Mouse (Mus musculus) lung, postnatal 36 days (tissue): ENCODE results near the gene Trappc4.
A peak's percentile ranks its signal among the peaks of the same experiment; 100 is the strongest.
"Not testable (repeated sequence)": the region's sequence is repeated elsewhere in the genome, so short reads cannot be mapped to it uniquely, and the experiment has no call there.

Experiments used
- DNase-seq: peaks from one replicate; pipeline ENCODE4 v3.0.0; 2022; ENCODE audit warnings: mixed read lengths

Gene Trappc4

GRCm38 (mm10) chr9:44407752-44408097 lies 325 bp upstream of the Trappc4 start:
- no peak for DNase-seq

- no peak for DNase-seq
Measured at GRCm38 (mm10) chr9:44405011-44405410, 2.4 kb downstream of the Trappc4 start.

GRCm38 (mm10) chr9:44401081-44401480 lies 6.3 kb downstream of the Trappc4 start:
- no peak for DNase-seq

- DNase-seq: no peak
Measured at GRCm38 (mm10) chr9:44399795-44400114, 7.6 kb downstream of the Trappc4 start.

- DNase-seq: no peak
Measured at GRCm38 (mm10) chr9:44399114-44399794, 8.1 kb downstream of the Trappc4 start.

- no peak for DNase-seq
Measured at GRCm38 (mm10) chr9:44398551-44398950, 8.8 kb downstream of the Trappc4 start.

GRCm38 (mm10) chr9:44398087-44398486 lies 9.3 kb downstream of the Trappc4 start:
- no peak for DNase-seq

- DNase-seq: peak; percentile 99
Measured at GRCm38 (mm10) chr9:44396684-44397411, 10.6 kb downstream of the Trappc4 start, which contains the start of gene Slc37a4. TSS of gene Slc37a4 (plus strand) at chr9:44396852.

- peak; percentile 85 for DNase-seq
Measured at GRCm38 (mm10) chr9:44391466-44391865, 15.9 kb downstream of the Trappc4 start.

- DNase-seq: peak; percentile 70
Measured at GRCm38 (mm10) chr9:44389273-44389672, 18.1 kb downstream of the Trappc4 start.

GRCm38 (mm10) chr9:44387221-44387620 lies 20.2 kb downstream of the Trappc4 start:
- DNase-seq: no peak

GRCm38 (mm10) chr9:44384596-44384995 lies 22.8 kb downstream of the Trappc4 start:
- no peak for DNase-seq

GRCm38 (mm10) chr9:44379862-44380261 lies 27.5 kb downstream of the Trappc4 start:
- DNase-seq: no peak

- DNase-seq: peak; percentile 99
Measured at GRCm38 (mm10) chr9:44379054-44379834, 28.2 kb downstream of the Trappc4 start, which contains the start of gene Hyou1. TSS of gene Hyou1 (plus strand) at chr9:44379490.

- no peak for DNase-seq
Measured at GRCm38 (mm10) chr9:44378153-44378730, 29.2 kb downstream of the Trappc4 start.

GRCm38 (mm10) chr9:44377335-44377734 lies 30.1 kb downstream of the Trappc4 start:
- DNase-seq: not testable (repeated sequence)

GRCm38 (mm10) chr9:44376141-44376540 lies 31.3 kb downstream of the Trappc4 start:
- DNase-seq: no peak

- no peak for DNase-seq
Measured at GRCm38 (mm10) chr9:44373386-44373785, 34.0 kb downstream of the Trappc4 start.

GRCm38 (mm10) chr9:44364480-44364879 lies 42.9 kb downstream of the Trappc4 start:
- peak; percentile 40 for DNase-seq

GRCm38 (mm10) chr9:44361931-44362330 lies 45.5 kb downstream of the Trappc4 start:
- not testable (repeated sequence) for DNase-seq

GRCm38 (mm10) chr9:44361190-44361917 lies 46.0 kb downstream of the Trappc4 start, which contains the start of gene Vps11:
TSS of gene Vps11 (minus strand) at chr9:44361670.
- peak; percentile 96 for DNase-seq

GRCm38 (mm10) chr9:44357207-44357606 lies 50.2 kb downstream of the Trappc4 start:
- DNase-seq: peak; percentile 43
